Mouse (Mus musculus): Measurements from ENCODE around the gene Gm9732.
"Not testable (repeated sequence)": the region's sequence is repeated elsewhere in the genome, so short reads cannot be mapped to it uniquely, and the experiment has no call there.

GRCm38 (mm10) chr14:43347711-43348110, 72.9 kb downstream of the Gm9732 start, which contains the start of gene 1700001F09Rik:
- TF ChIP-seq CTCF (IDR thresholded peaks at IDR 0.05; ENCODE audit: low read depth, low read length); TAL1 (conservative IDR thresholded peaks at IDR 0.05; ENCODE audit: low read depth, low read length); GATA1 (IDR thresholded peaks at IDR 0.05; ENCODE audit: borderline replicate concordance, low read length): not testable (repeated sequence)
